Mouse (Mus musculus) frontal cortex, adult (tissue): ENCODE data around the gene Smc5.
A peak's percentile ranks its signal among the peaks of the same experiment; 100 is the strongest.

ENCODE experiments used
- ATAC-seq: cut with Nextera tagmentation; 2 replicates; pipeline ENCODE4 v1.9.2; 2017; ENCODE audit warnings: mild to moderate bottlenecking, moderate library complexity, mixed read lengths; ENCODE audit not compliant: low TSS enrichment

Gene Smc5

DNA sequence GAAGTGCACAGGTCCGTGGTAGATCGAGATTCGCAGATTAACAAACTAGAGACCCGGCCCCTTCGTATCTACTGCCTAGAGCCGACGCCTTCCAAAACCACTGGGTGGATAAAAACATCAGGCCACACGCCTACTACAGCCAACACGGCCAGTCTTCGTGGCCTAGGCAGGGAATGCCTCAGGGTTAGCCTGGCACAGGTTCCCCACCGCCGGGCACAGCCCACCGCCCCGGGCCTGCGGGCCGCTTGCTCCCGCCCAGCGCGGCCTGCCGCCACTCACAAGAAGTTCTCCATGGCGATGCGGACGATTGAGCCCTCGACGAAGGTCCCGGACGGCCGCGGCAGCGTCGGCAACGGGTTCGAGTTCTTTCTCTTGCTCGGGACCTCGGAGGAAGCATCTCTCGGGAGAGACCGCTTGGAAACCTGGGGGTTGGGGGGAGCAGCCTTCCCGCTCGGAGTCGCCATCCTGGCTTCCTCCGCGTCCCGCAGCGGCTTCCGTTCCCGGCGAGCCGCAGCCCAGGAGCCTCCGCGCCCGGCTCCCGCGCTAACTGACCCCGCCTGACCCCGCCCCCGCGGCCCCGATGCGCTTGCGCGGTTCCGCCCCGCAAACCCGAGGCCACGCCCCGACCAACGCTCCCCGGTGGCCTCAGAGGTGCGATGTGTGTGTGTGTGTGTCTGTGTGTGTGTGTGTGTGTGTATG lies at the start of gene Smc5:
Gene Smc5, minus strand, starts transcription at position 543 of the 699 bp plus-strand sequence.
- ATAC-seq: peak; percentile 80

GRCm38 (mm10) chr19:23323107-23323506 lies 49.4 kb upstream of the Smc5 start:
- no peak for ATAC-seq

GRCm38 (mm10) chr19:23317989-23318358 lies 44.3 kb upstream of the Smc5 start:
- no peak for ATAC-seq

GRCm38 (mm10) chr19:23317295-23317988 lies 43.7 kb upstream of the Smc5 start:
- ATAC-seq: no peak

DNA sequence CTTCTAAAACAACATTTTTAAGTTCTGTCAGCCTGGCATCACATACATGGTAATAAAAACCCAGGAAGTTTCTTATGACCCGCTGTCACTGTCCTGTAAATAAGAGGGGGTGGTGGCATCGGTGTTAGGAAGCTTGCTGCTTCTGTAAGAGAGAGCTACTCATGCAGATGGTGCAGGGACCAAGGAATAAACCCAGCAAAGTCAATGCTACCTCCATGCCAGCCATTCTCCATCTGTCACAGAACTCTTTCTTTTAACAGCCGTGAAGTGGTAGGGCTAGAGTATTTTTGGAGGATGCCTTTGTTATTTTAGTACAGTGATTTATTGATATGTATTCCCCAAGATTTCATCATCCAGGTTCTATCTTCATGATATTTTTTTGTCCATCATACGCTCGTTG lies 43.2 kb upstream of the Smc5 start:
- ATAC-seq: peak; percentile 67; the same call in 1 of the 2 replicates

- no peak for ATAC-seq
These were observed 36.3 kb upstream of the Smc5 start for GRCm38 (mm10) chr19:23309979-23310378.

- no peak for ATAC-seq
These were observed 33.0 kb upstream of the Smc5 start for GRCm38 (mm10) chr19:23306671-23307070.

DNA sequence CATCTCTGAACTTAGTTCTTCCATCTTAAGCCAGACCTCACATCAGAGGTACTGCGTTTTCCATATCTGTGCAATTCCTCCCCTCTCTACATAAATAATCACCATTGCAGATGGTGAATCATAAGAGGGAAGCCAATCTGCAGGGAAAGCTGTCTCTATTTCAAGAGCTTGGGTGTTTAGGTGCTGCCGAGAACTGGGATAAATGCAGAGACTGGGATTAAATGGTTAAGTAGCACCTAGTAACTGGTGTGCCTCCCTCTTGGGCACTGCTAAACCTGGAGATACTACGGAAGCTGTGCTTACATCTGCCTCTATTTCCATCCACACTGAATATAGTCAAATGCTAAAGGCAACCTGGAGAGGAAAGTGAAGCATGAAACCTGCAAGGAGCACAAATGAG lies 26.3 kb upstream of the Smc5 start:
- peak; percentile 81 for ATAC-seq

- peak; percentile 53 for ATAC-seq
These were observed 25.2 kb upstream of the Smc5 start for GRCm38 (mm10) chr19:23298917-23299316.

DNA sequence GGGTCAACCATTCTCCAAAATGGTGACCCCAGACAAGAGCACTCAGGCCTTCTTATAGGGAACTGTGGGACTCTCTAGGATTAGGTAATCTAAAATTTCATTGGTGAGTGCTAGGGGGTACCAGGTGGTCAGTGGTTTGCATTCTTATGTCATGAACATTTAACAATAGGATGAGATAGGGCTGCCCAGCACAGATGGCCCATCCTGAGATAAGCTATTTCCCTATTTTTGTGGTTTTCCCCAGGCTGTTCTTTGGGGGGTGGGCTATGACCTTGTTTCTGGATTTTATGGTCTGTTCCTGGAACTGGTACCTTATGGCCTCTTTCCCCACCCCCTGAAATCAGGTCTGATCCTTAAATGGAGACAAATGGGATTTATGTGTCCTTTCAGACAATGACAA lies 23.5 kb upstream of the Smc5 start:
- ATAC-seq: no peak

- no peak for ATAC-seq
These were observed 15.6 kb upstream of the Smc5 start for GRCm38 (mm10) chr19:23289251-23289650.

GRCm38 (mm10) chr19:23281911-23282660 lies 8.4 kb upstream of the Smc5 start:
- no peak for ATAC-seq

- no peak for ATAC-seq
These were observed 492 bp upstream of the Smc5 start for GRCm38 (mm10) chr19:23274054-23274724.

GRCm38 (mm10) chr19:23256771-23257170 lies 16.9 kb downstream of the Smc5 start:
- ATAC-seq: peak; percentile 62

- ATAC-seq: no peak
These were observed 27.2 kb downstream of the Smc5 start for GRCm38 (mm10) chr19:23246473-23246872.

DNA sequence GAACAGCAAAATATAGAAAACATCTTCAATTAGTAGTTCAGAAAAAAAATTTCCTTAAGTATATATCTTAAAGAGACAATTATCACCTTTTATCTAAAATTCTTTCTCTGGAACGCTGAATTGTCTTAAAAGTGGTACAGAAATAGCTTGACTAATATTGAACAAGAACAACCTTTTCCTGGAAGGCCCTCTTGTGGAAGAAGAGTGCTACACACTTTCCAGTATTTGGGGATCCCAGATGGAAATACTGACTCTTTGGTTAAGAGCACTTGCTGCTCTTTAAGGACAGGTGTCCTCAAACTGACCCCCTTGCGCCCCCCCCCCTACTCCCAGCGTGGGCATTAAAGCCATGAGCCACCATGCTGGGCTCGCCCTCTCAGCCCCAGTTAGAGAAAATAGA lies 48.6 kb downstream of the Smc5 start:
- peak; percentile 78 for ATAC-seq

DNA sequence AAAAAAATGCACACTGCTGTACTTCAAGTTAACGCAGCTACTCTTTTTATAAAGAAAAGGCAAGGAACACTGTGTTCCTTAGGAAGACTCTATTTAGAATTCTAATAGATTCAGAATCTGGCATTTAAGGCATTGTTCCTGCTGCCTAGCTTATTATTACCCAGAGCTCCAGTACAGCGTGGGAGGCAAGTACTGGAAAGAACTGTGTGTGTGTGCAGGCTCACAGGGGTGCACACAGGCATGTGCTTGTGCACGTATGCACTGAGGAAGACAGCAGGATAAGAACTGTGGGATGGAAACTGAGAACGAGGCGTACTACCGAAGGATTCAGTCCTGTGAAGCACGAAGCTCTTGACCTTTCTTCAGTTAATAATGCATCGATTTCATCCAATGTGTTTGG lies 59.4 kb downstream of the Smc5 start:
- peak; percentile 96 for ATAC-seq

- ATAC-seq: 0 out of 2 replicates have a peak, but pooled peaks have one; percentile 13
These were observed 62.4 kb downstream of the Smc5 start for GRCm38 (mm10) chr19:23211325-23211724.

- ATAC-seq: no peak
These were observed 70.1 kb downstream of the Smc5 start for GRCm38 (mm10) chr19:23203505-23204053.

DNA sequence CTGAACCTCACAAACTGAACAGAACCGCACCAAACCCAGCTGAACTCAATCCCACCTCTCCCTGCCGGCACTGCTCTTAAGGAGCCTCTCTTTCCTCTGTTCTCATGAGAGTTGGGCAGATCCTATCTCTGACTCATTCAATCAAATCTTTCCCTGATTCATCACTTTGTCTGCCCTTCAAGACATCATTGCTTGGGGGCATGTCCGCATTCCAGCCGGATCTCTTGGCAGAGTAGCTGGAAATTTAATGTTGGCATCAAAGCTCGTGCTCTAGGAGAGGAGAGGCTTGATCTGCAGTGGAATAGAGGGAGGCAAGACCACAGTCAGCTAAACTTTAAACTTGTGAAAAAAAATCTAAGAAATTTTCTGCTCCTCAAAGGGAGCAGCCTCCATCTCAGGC lies 71.6 kb downstream of the Smc5 start:
- ATAC-seq: no peak

- no peak for ATAC-seq
These were observed 80.6 kb downstream of the Smc5 start for GRCm38 (mm10) chr19:23193076-23193475.

DNA sequence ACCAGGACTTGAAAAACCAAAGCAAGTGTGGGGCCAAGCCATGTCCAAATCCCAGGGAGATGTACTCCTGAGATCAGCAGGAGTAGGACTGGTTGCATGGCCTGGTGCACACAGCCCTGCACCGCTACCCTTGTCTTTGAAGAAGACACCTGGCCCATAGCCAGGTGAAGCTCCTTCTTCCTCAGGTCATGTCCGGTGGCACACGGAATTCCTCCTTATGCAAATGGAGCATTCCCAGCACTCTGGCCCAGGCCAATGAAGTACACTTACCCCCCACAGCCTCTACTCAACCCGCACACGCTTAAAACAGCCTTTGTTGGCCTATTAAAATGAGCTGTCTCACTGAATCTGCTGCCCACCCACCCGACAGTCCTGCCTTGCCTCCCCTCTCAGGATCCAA lies 82.2 kb downstream of the Smc5 start:
- no peak for ATAC-seq
